Mouse (Mus musculus): ENCODE data around the gene 1700029J07Rik. TPM values are rescaled to one million over a fixed set of nuclear protein-coding genes. Genes with fewer than 3 reads are reported as not detected.

The 1700029J07Rik gene
- polyA plus RNA-seq (2015; fragmentation: Nextera tagmentation; extraction: Ambion mirVana): 5.0 and 5.2 TPM in 2 replicates

DNA sequence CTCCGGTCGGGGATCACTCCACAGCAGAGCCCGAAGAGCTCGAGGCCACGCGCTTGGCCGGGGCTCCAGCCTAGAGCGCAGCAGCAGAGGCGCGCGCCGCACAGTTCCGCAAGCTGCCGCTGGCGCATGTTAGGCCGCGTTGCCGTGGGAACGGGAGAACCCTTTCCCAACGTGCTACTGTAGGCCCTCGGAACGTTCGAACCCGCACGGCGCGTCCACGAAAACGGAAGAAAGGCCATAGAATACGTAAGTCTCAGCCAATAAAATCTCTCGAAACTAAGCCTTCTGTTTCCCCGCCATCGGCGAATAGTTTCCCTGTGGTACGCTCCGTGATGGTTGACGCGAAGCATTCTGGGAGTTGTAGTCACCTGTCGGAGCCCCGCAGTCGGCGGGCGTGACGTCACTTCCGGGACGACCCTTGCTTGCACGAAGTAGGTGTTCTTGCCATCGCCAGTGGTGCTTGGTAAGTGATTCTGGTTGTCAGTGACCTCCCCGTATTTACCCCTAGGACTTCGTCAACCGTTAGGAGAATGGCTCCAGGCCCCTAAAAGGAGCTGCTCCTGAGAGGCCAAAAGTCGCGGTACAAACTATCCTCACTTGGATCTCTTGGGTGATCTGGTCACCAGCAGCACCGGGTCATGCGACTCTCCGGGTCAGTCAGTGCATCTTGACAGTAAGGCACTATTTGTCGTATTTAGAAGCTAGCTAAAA is at the start of gene 1700029J07Rik, which contains the start of gene Ufsp2:
Gene 1700029J07Rik, minus strand, starts transcription at position 127 of the 711 bp plus-strand sequence.
Gene Ufsp2, plus strand, starts transcription at position 403 of the 711 bp plus-strand sequence.
- Histone ChIP-seq H3K36me3 (ENCODE audit: control insufficient read depth, insufficient read depth) (peaks cover 3% of the 10 kb centered on the region; the same call in 1 of the 2 replicates), H3K4me1 (replicated peaks; ENCODE audit: control insufficient read depth, insufficient read depth, low read length) (peaks cover 11% of the 10 kb centered on the region), H3K4me2 (ENCODE audit: low read length) (peak within 1 kb of the TSS; percentile 83), H3K9me3 (ENCODE audit: control insufficient read depth, low read length) (0 out of 2 replicates have a peak, but pooled peaks cover 2% of the 10 kb centered on the region), H3K4me3 (replicated peaks; ENCODE audit: low read length) (peak within 1 kb of the TSS; percentile 78), H3K9ac (replicated peaks; ENCODE audit: low read depth, low read length) (peak within 1 kb of the TSS; percentile 73), H3K27me3 (replicated peaks; ENCODE audit: control insufficient read depth, insufficient read depth, low read length) (no peaks in the 10 kb centered on the region), H3K27ac (ENCODE audit: low read length) (peak within 1 kb of the TSS; percentile 85)
- peak; percentile 99 for ATAC-seq
- under 1% methylated on average over 57 of the region's 57 CpGs for whole genome bisulfite sequencing

DNA sequence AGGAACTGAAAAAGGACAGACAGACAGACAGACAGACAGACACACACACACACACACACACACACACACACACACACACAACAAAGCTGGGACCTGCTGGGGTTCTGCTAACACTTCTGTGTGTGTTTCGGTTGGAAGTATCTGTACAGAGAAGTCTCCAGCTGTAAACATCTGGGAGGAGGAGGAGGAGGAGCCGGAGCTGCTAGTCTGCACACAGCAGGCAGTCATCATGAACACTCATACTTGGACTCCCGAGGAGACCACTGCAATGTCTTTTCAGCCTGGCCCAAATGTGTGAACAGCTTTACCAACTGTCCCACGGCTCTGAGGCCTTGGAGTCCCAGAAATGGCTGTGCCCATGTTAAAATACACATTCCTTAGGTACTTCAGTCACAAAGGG is 49.3 kb upstream of the 1700029J07Rik start:
- Histone ChIP-seq H3K4me1 (replicated peaks; ENCODE audit: control insufficient read depth, insufficient read depth, low read length) (no peaks in the 10 kb centered on the region), H3K9ac (replicated peaks; ENCODE audit: low read depth, low read length) (no peak overlapping the region), H3K27ac (ENCODE audit: low read length) (no peak overlapping the region), H3K4me3 (replicated peaks; ENCODE audit: low read length) (no peak overlapping the region), H3K9me3 (ENCODE audit: control insufficient read depth, low read length) (no peaks in the 10 kb centered on the region), H3K36me3 (ENCODE audit: control insufficient read depth, insufficient read depth) (no peaks in the 10 kb centered on the region), H3K27me3 (replicated peaks; ENCODE audit: control insufficient read depth, insufficient read depth, low read length) (no peaks in the 10 kb centered on the region), H3K4me2 (ENCODE audit: low read length) (no peak overlapping the region)
- 76% methylated on average over 4 of the region's 4 CpGs for WGBS
- ATAC-seq: no peak

DNA sequence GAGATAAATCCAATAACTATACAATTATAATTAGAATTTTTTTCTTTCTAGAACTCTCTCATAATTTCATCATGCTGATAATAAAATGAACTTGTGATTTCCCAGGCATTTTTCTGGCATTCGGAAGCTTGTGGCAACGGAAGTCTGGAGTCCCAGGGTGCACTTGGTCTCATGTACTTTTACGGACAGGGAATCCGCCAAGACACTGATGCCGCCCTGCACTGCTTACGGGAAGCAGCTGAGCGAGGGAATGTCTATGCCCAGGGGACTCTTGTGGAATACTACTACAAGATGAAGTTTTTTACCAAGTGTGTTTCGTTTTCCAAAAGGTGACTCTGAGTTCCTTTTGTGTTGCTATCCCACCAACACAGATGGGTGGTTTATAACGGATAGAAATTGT is 47.7 kb upstream of the 1700029J07Rik start:
- ATAC-seq: no peak
- no peak overlapping the region for H3K4me3 ChIP-seq (replicated peaks; ENCODE audit: low read length)
- no peaks in the 10 kb centered on the region for H3K4me1 ChIP-seq (replicated peaks; ENCODE audit: control insufficient read depth, insufficient read depth, low read length)
- no peak overlapping the region for H3K4me2 ChIP-seq (ENCODE audit: low read length)
- H3K27ac ChIP-seq (ENCODE audit: low read length): no peak overlapping the region
- H3K9me3 ChIP-seq (ENCODE audit: control insufficient read depth, low read length): no peaks in the 10 kb centered on the region
- H3K36me3 ChIP-seq (ENCODE audit: control insufficient read depth, insufficient read depth): no peaks in the 10 kb centered on the region
- no peak overlapping the region for H3K9ac ChIP-seq (replicated peaks; ENCODE audit: low read depth, low read length)
- 92% methylated on average over 9 of the region's 9 CpGs for WGBS
- H3K27me3 ChIP-seq (replicated peaks; ENCODE audit: control insufficient read depth, insufficient read depth, low read length): no peaks in the 10 kb centered on the region

DNA sequence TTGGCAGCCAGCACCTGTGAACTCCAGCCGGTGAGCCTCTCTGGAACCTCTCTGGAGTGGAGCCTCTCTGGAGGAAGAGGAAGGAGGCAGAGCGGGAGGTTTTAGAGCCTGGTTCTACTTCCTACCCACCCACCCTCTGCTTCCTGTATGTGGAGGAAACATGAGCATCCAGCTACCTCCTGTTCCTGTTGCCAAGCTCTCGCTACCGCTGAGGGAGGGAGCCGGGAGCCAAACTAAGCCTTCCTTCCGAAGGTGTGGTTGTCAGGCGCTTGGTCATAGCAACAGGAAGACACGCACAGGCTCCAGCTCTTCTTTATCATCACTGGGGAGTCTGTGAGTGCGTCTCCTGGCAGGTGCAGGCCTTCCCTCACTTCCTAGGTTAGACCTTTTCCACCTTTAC is 47.2 kb upstream of the 1700029J07Rik start:
- Histone ChIP-seq H3K27me3 (replicated peaks; ENCODE audit: control insufficient read depth, insufficient read depth, low read length) (no peaks in the 10 kb centered on the region), H3K4me1 (replicated peaks; ENCODE audit: control insufficient read depth, insufficient read depth, low read length) (no peaks in the 10 kb centered on the region), H3K36me3 (ENCODE audit: control insufficient read depth, insufficient read depth) (no peaks in the 10 kb centered on the region), H3K9me3 (ENCODE audit: control insufficient read depth, low read length) (no peaks in the 10 kb centered on the region), H3K9ac (replicated peaks; ENCODE audit: low read depth, low read length) (no peak overlapping the region), H3K4me3 (replicated peaks; ENCODE audit: low read length) (no peak overlapping the region), H3K4me2 (ENCODE audit: low read length) (no peak overlapping the region), H3K27ac (ENCODE audit: low read length) (no peak overlapping the region)
- ATAC-seq: no peak
- WGBS: 95% methylated on average over 9 of the region's 9 CpGs

DNA sequence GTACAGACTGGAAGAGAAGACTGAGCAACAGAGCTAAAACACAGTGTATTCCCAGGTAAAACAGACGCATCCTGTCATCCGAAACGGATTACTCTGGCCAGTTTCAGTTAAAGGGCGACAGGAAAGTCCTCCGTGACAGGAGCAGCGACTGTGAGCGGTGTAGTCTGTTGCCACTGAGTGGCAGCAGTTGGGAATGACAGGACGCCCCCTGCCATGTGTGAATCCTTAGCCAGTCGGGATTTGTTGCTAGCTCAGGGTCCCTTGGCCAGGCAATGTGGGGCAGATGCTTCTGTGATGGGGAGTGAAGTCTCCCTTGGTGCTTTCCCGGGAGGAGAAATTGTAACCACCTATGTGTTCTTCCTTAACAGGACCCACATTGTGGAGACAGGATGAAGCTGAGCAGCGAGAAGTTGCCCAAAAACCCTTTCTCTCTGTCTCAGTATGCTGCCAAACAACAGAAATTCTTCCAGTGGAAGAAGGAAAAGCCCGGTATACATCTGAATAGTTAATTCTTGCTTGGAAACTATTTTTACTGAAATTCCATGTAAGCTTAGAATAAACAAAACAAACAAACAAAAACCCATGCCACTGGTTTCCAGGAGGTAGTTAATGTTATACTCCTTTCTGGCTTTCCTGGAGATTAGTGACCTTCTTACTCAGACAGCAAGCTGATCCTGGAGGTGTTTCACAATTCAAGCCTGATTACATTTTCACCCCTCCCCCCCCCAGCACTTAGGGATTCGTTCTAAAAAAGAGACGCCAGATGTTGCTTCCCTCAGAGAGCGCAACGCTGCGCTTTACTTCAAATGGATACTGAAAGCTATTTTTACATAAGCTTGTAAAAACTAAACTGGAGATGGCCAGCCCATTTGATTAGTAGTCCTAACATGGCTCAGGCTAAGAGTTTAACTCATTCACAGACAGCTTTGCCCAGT is 36.0 kb upstream of the 1700029J07Rik start:
- peak; percentile 49 for ATAC-seq
- peak overlapping the region; percentile 20 for H3K4me2 ChIP-seq (ENCODE audit: low read length)
- no peaks in the 10 kb centered on the region for H3K9me3 ChIP-seq (ENCODE audit: control insufficient read depth, low read length)
- H3K4me3 ChIP-seq (replicated peaks; ENCODE audit: low read length): no peak overlapping the region
- H3K4me1 ChIP-seq (replicated peaks; ENCODE audit: control insufficient read depth, insufficient read depth, low read length): no peaks in the 10 kb centered on the region; the same call in 1 of the 2 replicates
- no peaks in the 10 kb centered on the region for H3K36me3 ChIP-seq (ENCODE audit: control insufficient read depth, insufficient read depth)
- 0 out of 2 replicates have a peak overlapping the region, but pooled peaks have one; percentile 7 for H3K9ac ChIP-seq (replicated peaks; ENCODE audit: low read depth, low read length)
- WGBS: 14% methylated on average over 17 of the region's 17 CpGs
- H3K27me3 ChIP-seq (replicated peaks; ENCODE audit: control insufficient read depth, insufficient read depth, low read length): no peaks in the 10 kb centered on the region
- 0 out of 2 replicates have a peak overlapping the region, but pooled peaks have one; percentile 45 for H3K27ac ChIP-seq (ENCODE audit: low read length)

DNA sequence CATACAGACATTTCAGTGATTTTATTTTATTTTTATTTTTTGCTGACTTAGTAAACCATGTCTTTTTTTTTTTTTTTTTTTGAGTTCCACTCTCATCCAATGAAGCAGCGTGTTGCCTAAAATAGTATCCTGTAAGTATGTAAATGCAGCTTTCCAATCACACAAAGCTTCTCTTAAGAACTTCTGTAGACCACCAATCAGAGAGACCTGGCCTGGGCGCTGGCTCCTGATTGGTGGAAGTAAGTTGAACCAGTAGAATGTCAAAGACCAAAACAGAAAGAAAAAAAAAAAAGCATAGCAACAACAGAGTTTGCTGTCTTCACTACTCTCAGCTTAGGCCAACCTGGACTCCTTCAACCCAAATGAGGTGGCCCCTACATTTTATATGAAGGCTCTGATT is 35.3 kb upstream of the 1700029J07Rik start:
- no peaks in the 10 kb centered on the region for H3K27me3 ChIP-seq (replicated peaks; ENCODE audit: control insufficient read depth, insufficient read depth, low read length)
- peak overlapping the region; percentile 20 for H3K4me2 ChIP-seq (ENCODE audit: low read length)
- no peaks in the 10 kb centered on the region for H3K36me3 ChIP-seq (ENCODE audit: control insufficient read depth, insufficient read depth)
- no peak overlapping the region for H3K9ac ChIP-seq (replicated peaks; ENCODE audit: low read depth, low read length)
- no peak overlapping the region for H3K27ac ChIP-seq (ENCODE audit: low read length)
- no peaks in the 10 kb centered on the region for H3K9me3 ChIP-seq (ENCODE audit: control insufficient read depth, low read length)
- H3K4me3 ChIP-seq (replicated peaks; ENCODE audit: low read length): no peak overlapping the region
- H3K4me1 ChIP-seq (replicated peaks; ENCODE audit: control insufficient read depth, insufficient read depth, low read length): no peaks in the 10 kb centered on the region; the same call in 1 of the 2 replicates
- ATAC-seq: peak; percentile 50
- WGBS: 45% methylated on average over 2 of the region's 2 CpGs

DNA sequence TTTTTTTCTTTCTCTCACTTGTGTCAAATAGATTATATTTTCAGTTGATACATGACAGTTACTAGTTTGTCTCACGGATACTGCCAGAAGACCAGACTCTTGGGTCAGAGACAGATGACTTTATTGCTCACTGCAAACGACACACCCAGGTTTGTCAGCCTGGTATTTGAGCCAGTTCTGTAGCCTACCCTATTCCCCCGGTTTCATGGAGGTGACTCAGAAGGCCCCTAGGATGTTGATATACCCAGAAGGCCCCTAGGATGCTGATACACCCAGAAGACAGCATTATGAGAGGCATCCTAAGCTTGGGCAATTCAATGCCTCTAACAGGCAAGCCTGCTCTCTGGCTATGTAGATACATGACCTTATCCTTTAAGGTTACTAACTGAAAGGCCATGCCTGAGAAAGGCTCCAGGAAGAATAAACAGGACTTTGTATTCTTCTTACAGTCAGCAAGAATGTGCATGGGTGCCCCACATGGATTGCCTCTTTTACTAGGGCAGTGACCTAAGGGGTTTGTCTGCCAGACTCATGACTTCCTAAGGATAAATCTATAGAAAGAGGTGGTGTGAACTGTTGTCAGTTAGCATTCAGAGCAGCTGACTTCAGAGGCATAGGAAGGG is 32.1 kb upstream of the 1700029J07Rik start:
- H3K27me3 ChIP-seq (replicated peaks; ENCODE audit: control insufficient read depth, insufficient read depth, low read length): no peaks in the 10 kb centered on the region
- 90% methylated on average over 3 of the region's 3 CpGs for whole genome bisulfite sequencing
- no peaks in the 10 kb centered on the region for H3K36me3 ChIP-seq (ENCODE audit: control insufficient read depth, insufficient read depth)
- H3K4me1 ChIP-seq (replicated peaks; ENCODE audit: control insufficient read depth, insufficient read depth, low read length): no peaks in the 10 kb centered on the region; the same call in 1 of the 2 replicates
- no peaks in the 10 kb centered on the region for H3K9me3 ChIP-seq (ENCODE audit: control insufficient read depth, low read length)
- H3K9ac ChIP-seq (replicated peaks; ENCODE audit: low read depth, low read length): no peak overlapping the region
- no peak overlapping the region for H3K4me2 ChIP-seq (ENCODE audit: low read length)
- ATAC-seq: no peak
- H3K27ac ChIP-seq (ENCODE audit: low read length): no peak overlapping the region
- H3K4me3 ChIP-seq (replicated peaks; ENCODE audit: low read length): no peak overlapping the region

DNA sequence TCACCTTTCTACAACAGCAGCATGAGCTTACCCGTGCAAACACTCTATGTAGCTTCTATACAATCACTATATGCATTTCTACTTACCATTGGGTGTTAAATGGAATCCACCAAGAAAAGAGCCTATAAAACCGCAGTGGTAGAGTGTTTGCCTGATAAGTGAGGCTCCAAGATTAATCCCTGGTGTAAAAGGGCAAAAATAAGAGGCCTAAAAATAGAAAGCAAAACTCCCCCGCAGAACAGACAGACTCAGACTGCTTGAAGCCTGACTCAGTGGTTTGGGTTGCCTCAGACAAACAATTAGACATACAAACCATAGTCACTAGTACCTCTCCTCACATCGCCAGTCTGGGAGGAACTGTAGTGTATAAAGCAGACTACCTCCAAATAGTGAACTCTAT is 30.5 kb upstream of the 1700029J07Rik start, which contains the start of gene Ankrd37:
Gene Ankrd37, minus strand, starts transcription at position 112 of the 400 bp plus-strand sequence.
- ATAC-seq: no peak
- H3K27ac ChIP-seq (ENCODE audit: low read length): no peak within 1 kb of the TSS
- H3K4me2 ChIP-seq (ENCODE audit: low read length): no peak within 1 kb of the TSS
- H3K36me3 ChIP-seq (ENCODE audit: control insufficient read depth, insufficient read depth): no peaks in the 10 kb centered on the region
- no peak within 1 kb of the TSS for H3K9ac ChIP-seq (replicated peaks; ENCODE audit: low read depth, low read length)
- no peak within 1 kb of the TSS for H3K4me3 ChIP-seq (replicated peaks; ENCODE audit: low read length)
- no peaks in the 10 kb centered on the region for H3K27me3 ChIP-seq (replicated peaks; ENCODE audit: control insufficient read depth, insufficient read depth, low read length)
- H3K4me1 ChIP-seq (replicated peaks; ENCODE audit: control insufficient read depth, insufficient read depth, low read length): no peaks in the 10 kb centered on the region; the same call in 1 of the 2 replicates
- H3K9me3 ChIP-seq (ENCODE audit: control insufficient read depth, low read length): no peaks in the 10 kb centered on the region
- 80% methylated on average over 4 of the region's 4 CpGs for WGBS

All from forebrain, embryonic 16.5 days (tissue).